Mouse (Mus musculus) embryo, embryonic 9.5 days (tissue): ENCODE results near the gene Rnf224.
"Not testable (repeated sequence)": the region's sequence is repeated elsewhere in the genome, so short reads cannot be mapped to it uniquely, and the experiment has no call there.

Source experiments
- DNase-seq: peaks from one replicate; pipeline ENCODE4 v3.0.0-alpha.2; 2017; ENCODE audit errors: extremely low spot score

Rnf224 gene

DNA sequence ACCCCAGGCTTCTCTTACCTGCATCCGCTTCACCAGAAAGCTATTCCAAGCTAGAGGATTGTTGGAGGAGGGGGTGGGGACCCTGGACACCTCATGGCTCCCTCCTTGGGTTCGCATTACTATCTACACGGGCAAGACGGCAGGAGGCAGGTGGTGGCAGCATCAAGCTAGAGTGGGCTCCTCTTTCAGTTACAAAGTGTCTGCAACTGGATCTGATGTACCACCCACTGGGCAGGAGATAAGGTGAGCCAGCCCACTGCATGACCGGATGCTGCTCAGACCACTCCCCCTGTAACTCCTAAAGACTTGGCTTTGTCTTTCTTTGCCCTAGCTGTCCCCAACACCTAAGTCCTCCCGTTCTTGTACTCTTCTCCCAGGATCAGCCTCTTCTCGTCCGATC is at the start of gene Rnf224:
Gene Rnf224, minus strand, starts transcription at position 174 of the 400 bp plus-strand sequence.
- DNase-seq, result no peak

DNA sequence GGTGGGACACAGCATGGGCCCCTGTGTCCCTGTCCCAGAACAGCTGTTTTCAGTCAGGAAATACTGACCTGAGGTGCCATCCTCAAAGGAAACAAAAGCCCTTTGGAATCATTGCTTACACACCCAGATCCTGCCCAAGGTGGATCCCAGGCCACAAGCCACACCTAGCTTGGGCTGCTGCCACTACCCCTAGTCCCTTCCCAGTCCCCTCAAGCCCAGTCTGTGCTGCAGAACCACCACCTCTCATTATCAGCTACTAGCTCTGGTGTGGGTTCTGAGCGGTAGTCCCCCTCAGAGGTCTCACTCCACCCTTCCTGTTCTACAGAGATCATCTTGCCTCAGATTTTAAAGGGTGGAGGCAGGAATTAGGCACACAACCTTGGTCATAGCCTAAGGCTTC is 49.7 kb upstream of the Rnf224 start:
- no peak for DNase-seq

DNA sequence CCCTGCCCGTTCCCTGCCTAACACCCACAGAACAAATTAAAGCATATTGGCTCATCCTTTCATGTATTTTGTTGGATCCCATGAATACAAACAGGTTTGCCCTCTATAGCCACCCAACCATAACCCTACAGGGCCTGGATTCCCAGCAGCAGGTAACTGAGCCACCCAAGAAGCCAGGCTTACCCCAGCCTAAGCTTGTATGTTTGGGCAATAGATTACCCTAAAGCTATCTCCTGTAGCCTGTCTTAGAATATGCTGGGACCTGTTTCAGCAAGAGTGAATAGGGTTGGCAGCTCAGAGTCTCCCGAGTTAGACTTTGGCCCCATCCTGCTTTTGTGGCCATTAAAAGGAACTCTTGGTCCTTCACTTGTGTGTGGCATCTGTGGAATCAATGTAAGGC is 49.0 kb upstream of the Rnf224 start:
- no peak for DNase-seq

DNA sequence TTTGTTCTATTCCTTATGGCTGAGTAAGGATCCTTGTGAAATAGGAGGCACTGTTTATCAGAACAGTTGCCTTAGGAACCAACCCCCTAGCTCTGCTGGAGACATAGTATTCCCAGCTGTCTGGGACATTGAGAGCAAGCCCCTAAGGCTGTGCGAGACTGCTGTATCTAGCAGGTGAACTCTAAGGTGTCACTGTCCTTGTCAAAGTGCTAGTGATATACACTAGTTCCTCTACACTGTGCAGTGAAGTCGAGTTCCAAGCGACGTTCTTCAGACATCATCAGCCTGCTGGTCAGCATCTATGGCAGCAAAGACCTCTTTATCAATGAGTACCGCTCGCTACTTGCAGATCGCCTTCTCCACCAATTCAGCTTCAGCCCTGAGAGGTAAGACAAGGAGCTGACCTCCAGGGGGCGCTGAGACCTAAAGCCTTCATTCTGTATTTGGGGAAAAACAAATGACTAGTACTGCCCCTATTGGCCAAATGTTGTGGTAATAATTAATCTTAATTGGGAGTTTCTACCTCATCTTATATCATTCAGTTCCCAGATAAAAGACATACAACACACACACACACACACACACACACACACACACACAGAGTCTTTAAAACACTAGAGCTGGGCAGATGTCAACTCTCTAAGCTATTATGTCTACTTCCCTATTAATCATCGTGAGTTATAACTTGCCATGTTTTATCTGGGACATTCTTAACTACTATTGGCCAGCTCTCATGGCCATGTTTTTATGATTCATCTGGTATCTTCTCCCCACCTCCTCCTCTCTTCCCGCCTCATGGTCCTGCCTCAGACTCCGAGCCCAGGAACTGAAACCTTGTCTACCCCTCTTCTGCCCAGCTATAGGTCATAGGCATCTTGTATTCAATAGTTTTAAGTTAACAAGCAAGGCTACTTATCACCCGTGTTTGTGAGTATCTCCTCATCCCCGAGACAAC is 42.6 kb upstream of the Rnf224 start:
- peak; percentile 64 for DNase-seq

DNA sequence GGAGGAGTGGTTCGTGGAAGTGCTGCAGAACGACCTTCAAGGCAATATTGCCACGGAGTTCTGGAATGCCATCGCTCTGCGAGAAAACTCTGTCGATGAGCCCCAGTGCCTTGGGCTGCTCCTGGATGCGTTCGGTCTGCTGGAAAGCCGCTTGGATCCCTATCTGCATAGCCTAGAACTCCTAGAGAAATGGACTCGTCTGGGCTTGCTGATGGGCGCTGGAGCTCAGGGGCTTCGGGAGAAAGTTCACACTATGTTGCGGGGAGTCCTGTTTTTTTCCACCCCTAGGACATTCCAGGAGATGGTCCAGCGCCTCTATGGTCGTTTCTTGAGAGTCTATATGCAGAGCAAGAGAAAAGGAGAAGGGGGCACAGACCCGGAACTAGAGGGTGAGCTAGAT is 36.4 kb upstream of the Rnf224 start:
- DNase-seq, result no peak

DNA sequence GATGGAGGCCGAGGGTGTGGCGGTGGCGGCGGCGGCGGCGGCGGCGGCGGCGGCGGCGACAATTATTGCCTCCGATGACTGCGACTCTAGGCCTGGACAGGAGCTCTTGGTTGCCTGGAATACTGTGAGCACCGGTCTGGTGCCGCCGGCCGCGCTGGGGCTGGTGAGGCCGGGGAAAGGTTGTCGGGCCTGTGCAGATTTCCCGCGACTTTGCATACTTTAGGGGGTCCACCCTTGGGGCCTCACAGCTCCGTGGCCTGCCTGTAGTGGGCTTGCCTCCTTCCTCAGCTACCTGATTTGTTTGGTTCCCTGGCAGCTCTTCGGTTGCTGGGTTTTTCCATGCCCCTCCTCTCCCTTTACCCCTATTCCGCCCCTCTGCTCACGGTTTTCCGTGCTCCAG is 35.9 kb upstream of the Rnf224 start:
- no peak for DNase-seq

DNA sequence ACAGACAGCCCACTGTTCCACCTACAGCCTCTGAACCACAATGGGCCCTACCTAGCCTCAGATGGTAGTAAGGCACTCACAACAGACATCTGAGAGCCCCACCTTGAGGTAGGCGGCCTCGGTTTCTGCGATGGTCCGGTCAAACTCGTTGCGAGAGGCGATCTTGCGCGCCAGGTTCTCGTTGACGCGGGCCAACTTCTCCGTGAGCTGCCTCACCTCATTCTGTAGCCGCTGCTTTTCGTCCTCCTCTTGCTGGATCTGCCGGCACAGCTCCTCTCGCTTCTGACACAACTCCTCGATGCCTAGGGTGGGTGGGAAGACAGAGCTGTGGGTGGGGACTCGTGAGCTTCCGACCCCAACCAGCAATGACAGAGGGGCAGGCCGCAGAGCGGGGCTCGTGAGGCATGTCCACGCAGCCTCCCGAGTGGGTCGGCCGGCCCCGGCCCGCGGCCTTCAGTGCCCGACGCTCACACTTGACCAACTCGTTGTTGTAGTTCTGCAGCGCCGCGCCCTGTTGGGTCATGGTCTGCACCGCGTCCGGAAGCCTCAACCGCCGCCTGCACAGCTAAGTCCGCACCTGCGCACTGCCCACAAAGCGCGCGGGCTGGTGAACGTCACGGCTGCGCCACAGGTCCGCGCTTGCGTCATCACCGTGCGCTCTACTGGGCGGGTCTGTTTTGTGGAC is 35.4 kb upstream of the Rnf224 start, which contains the start of the genes Ssna1 and Anapc2:
Gene Ssna1, minus strand, starts transcription at position 612 of the 685 bp plus-strand sequence.
Gene Anapc2, plus strand, starts transcription at position 652 of the 685 bp plus-strand sequence.
- peak; percentile 99 for DNase-seq

- DNase-seq, result no peak
These were observed 31.2 kb upstream of the Rnf224 start for GRCm38 (mm10) chr2:25267746-25268309.

GRCm38 (mm10) chr2:25267241-25267640 is 30.7 kb upstream of the Rnf224 start:
- DNase-seq, result no peak

DNA sequence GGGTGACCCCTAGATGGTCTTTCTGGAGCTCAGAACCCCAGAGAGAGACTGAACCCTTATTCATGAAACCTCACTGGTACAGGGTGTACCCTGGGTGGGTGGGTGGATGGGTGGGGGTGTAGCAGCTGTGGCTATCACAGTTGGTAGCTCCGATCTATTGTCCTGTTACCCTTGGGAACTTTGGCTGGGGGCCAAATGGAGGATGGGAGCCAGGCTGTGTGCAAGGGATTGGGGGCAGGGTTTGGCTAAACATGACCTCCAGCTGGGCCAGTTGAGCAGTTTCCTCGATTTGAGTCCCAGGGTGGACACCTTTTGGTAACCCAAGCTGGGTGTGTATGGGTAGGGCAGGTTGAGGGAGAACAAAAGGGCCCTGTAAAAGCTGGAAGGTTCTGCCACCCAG is 30.1 kb upstream of the Rnf224 start:
- no peak for DNase-seq

- DNase-seq, result no peak
These were observed 29.5 kb upstream of the Rnf224 start for GRCm38 (mm10) chr2:25265897-25266656.

DNA sequence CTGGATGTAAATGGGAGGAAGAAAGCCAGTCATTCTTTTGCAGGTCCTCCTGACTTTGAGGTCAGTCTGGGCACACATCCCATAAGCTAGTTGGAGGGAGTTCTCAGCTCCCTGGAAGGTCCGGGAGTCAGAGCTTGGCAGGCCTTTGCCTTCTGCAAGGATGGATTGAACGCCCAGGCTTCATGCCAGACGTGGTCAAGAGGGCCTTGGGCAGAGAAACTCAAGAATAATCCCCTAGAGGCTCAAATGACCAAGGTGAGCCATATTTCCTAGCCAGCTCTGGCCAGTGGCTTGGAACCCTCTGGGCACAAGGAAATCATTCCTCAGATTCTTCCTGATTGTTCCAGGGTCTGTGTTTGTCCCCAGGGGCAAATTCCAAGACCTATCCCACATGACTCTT is 28.3 kb upstream of the Rnf224 start:
- DNase-seq, result no peak

GRCm38 (mm10) chr2:25264286-25264660 is 27.7 kb upstream of the Rnf224 start:
- DNase-seq, result no peak

DNA sequence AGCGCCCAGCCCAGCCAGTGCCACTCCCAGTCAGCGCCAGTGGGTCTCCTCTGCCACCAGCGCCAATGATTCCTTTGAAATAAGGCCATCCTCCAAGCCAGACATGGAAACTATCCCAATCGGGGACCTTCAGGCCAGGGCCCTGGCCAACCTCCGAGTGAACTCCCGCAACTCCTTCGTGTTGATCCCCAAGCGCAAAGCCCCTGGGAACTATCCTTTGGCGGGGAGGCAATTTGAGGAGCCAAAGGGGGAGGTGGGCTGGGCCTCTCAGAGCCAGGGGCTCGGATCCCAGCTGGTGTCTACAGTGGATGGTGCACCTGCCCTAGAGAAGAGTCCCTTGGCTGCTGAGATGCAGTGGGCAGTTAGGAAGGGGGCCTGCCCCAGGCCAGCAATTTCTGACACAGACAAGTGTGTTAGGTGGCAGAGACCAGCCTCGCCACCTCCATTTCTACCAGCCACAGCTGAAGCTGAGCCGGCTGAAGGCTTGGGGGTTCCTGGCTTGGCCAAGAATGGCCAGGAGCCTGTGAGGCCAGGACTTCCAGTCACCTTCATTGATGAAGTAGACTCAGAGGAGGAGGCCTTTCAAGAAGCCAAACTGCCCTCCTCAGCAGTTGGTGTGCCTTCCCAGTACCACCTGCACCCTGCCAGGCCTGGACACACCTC is 27.2 kb upstream of the Rnf224 start:
- no peak for DNase-seq

- DNase-seq, result peak; percentile 16
These were observed 26.4 kb upstream of the Rnf224 start for GRCm38 (mm10) chr2:25262795-25263622.

DNA sequence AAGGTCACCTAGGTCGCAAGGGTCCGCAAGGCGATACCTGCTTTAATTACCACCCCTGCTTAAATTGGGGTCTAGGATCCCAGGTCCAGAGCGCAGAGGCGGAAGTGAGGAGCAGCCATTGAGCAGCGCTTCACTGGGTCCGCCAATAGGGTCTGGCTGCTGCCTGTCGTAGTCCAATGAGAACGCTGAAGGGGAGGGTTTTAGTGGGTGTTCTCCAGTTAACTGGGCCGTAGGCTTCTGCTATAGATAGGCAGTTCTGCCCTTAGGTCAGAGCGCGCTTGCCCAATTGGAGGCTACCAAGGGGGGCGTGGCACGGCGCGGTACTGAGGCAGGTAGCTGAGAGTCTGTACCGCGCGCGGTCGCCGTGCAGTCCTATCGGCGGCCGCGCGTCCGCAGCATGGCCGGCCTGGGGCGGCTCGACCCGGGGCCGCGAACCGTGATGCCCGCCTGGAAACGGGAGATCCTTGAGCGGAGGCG is 25.7 kb upstream of the Rnf224 start, which contains the start of gene Tprn:
Gene Tprn, plus strand, starts transcription at position 328 of the 477 bp plus-strand sequence.
- DNase-seq, result peak; percentile 90

DNA sequence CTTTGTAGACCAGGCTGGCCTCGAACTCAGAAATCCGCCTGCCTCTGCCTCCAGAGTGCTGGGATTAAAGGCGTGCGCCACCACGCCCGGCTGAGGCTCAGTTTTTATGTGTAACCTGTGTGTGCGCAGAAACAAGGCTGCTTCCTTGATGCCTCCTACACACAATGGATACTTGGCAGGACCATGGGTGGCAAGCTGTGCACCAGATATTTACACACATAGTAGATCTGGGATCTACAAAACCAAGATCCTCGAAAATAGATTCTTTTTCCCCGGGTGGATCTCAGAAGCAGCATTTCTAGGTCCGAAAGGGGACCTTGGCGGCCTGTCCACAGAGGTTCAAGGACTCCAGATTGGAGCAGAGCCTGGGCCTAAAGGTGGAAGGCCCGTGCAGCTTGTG is 25.3 kb upstream of the Rnf224 start:
- DNase-seq, result no peak

GRCm38 (mm10) chr2:25258887-25259286 is 22.3 kb upstream of the Rnf224 start:
- DNase-seq, result no peak

DNA sequence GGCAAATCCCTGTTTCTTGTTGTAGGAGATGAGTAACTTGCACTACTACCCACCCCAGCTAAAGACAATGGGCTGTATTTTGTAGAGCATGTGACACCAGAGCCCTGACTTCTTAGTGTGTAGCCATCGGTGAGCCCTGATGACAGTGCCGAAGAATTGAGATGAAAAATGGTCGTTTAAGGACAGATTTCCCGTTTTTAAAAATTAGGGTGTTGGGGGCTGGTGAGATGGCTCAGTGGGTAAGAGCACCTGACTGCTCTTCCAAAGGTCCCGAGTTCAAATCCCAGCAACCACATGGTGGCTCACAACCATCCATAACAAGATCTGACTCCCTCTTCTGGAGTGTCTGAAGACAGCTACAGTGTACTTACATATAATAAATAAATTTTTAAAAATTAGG is 20.7 kb upstream of the Rnf224 start:
- DNase-seq, result not testable (repeated sequence)
